Mouse (Mus musculus) megakaryocyte, embryonic 14.5 days (primary cell): ENCODE measurements around the gene Vps53.

Experiments used
- FLI1 ChIP-seq: IDR thresholded peaks from 2 replicates; pipeline ENCODE4 v1.6.1; 2012; ENCODE audit warnings: low read length, inconsistent platforms, mixed read lengths
- GATA1 ChIP-seq: IDR thresholded peaks from 3 replicates; pipeline ENCODE4 v1.6.1; 2012; ENCODE audit warnings: mixed read lengths, low read length, inconsistent platforms, borderline replicate concordance

GRCm38 (mm10) chr11:76064411-76064810, 115.0 kb downstream of the Vps53 start:
- no peak for TF ChIP-seq GATA1
- no peak for TF ChIP-seq FLI1
